Mouse (Mus musculus) adrenal gland, postnatal 10 days (tissue): ENCODE data around the gene Rbfox2. TPM values are rescaled to one million over a fixed set of nuclear protein-coding genes. Genes with fewer than 3 reads are reported as not detected.

Source experiments
- DNase-seq: peaks from one replicate; pipeline ENCODE4 v3.0.0; 2021; ENCODE audit warnings: mixed read lengths
- total RNA-seq, 2 experiments: library from RNA; stranded (reverse); gene quantifications; 2 replicates each; pipeline ENCODE4 v1.2.3; 2021

Gene Rbfox2
- total RNA-seq, 2 experiments from 2014 or later: 64.8 to 89.9 TPM

DNA sequence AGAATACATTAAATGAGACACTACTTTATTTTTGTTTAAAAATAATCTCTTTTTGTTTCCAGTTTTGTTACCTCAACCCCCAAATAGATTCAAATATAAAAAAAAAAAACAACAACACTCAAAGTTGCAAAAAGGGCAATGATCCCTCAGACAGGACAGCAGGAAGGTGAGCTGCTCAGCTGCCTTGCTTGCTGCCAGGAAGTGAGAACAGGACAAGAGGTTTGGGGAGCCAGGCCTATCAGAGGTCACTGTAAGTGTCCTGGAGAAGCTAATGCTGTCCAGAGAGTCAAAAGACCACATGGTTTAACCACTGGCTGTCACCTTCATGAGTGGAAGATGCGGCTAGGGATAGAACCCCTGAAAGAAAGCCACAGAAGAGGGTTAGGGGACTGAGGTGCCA is 161.8 kb downstream of the Rbfox2 start:
- no peak for DNase-seq

DNA sequence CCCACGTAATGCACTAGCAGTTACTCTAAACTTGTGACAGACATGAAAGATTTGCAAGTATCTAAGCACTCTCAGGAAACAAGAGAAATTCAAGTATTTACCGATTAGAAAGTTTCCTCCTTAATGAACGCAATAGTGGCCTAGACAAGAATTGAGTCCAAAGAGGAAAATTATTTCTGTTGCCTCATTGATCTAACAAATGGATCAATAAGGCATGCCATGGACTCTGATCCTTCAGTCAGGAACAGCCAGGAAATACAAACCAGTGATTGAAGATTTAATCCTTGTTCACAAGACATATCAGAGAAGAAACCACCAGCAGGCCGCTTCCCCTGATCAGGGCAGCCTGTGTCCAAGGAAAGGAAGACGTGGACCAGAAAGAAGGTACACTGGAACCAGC is 164.0 kb downstream of the Rbfox2 start:
- no peak for DNase-seq

DNA sequence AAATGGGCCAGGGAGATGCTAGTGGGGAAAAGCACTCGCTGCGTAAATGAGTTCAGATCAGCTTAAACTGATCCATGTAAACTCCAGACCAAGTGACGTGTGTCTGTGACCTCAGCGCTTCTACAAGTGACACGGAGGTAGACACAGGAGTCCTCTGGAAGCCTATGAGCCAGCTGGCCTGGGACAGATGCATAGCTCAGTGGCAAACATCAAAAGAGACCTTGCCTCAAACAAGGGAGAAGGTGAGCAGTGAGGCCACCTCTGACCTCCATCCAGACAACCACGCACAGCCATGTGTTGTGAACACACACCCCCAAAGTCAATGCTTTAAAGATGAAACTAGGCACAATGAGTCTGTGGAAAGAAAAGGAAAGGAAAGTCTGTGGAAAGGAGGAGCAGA is 164.5 kb downstream of the Rbfox2 start:
- no peak for DNase-seq

DNA sequence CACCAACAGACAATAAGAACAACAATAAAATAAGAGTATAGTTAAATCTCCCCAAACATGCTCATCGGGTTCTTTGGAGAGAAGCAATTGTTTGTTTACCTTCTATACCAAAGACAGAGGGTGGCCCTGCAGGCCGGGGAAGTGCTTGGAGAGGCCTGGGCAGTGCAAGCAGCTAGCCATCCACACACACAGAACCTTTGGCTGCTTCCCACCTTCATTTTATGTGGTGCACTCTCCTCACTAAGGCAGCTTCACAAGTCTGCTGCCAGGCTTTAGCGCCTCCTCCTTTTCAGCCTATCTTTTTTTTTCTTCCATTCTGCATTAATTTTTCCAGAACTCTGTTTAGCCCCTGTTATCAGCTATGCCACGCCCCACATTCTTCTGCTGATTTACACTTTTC is 165.1 kb downstream of the Rbfox2 start:
- DNase-seq: no peak

DNA sequence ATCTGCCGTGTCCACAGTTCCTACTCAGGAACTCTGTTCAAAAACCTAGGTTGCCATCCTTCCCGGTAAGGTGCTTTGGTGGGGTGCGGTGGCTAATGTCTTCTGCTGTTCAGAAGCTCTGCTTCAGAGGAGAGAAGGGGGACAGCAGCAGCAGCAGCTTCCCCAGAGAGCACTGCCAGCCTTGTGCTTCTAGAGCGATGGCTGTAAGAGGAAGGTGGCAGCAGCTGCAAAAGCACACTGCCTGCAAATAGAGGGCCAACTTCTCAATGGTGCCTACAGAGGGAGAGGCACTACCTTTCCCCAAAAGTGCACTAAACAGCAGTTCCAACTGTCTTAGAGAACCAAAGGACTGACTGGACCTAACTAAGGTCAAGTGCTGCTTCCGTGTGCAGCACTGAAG is 168.5 kb downstream of the Rbfox2 start:
- no peak for DNase-seq

DNA sequence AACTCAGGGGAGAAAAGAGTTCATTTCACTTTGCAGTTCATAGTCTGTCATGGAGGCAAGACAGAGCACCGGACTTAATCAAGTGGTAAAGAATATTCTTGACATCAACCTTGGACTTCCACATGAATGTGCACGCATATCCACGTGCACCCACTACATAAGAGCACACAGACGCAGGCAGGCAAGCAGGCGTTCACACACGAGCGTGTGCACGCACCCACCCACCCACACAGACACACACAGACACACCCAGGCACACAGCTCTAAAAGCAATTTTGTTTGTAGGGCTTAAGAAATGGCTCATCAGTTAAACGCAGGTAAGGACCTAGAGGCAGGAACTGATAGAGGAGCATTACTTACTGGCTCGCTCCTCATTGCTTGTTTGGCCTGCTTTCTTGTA is 172.3 kb downstream of the Rbfox2 start:
- no peak for DNase-seq

DNA sequence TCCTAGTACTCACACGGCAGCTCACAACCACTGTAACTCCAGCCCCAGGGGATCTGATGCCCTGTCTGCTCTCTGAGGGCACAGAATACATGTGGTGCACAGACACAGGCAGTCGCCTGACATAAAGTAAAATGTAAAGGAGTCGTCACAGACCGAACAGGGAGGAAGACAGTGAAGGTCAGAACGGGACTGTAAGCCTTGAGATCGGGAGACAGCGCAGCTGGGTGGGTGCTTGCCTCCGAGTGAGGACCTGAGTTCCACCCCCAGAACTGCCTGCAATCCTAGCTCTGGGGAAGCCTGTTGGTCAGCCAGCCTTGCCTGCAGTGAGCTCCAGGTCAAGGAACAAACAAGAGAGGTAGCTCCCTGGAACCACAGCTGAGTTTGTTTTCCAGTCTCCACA is 177.7 kb downstream of the Rbfox2 start:
- DNase-seq: no peak

DNA sequence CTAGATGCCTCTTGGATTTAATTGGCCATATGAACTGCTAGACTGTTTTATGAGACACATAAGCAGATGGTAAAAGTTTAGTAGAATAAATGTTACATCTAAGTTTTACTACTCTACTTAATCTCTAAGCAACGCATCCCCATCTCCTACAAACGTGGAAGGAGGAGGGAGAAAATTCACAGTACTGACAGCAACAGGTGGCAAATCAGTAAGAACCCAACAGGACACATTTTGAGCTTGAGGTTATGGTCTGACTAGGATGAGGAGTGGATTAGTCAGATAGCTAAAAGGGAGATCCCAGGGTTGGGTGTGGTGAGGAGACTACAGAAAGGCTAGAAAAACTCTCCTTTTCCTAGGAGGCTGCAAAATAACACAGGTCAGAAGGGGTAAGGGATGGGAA is 179.1 kb downstream of the Rbfox2 start:
- DNase-seq: no peak

DNA sequence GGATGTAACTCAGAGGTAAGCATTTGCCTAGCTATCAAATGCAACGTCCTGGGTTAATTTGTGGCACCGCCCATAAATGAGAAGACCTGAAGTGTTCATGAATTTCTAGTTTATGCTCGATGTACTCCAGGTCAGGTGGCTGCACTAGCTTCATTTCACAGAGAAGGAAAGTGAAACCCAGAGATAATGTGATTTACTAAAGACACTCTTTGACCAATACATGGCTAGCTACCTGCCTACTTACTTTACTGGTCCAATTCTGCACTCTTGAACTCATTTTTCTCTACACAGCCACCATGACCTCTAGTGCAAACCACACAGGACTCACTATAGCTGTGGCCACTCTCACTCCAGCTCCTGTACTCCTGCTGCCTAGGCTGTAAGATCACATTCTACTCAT is 180.1 kb downstream of the Rbfox2 start:
- DNase-seq: no peak

DNA sequence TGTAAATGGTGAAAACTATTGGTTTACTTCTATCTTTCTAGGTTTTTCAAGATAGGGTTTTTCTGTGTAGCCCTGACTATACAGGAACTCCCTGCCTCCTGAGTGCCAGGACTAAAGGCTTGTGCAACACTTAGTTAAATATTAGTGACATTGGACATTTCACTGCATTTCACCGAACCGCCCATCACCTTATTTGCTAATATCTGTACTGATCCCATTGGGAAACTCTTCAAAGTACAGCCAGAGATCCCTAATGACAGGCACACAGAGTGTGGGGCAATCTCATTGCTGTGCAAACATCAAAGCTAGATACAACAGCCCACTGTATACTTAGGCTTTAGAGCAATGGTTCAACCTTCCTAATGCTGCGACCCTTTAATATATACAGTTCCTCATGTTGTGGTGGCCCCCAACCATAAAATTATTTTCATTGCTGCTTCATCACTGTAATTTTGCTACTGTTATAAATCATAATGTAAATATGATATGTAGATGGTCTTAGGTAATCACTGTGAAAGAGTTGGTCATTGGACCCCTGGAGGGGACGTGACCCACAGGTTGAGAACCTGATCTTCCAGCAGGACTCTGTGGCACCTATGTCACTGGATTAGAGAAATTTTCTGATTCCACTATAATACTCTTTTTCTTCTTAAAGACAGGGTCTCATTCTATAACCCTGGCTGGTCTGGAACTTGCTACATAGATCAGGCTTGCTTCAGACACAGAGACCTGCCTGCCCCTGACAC is 182.3 kb downstream of the Rbfox2 start:
- no peak for DNase-seq

DNA sequence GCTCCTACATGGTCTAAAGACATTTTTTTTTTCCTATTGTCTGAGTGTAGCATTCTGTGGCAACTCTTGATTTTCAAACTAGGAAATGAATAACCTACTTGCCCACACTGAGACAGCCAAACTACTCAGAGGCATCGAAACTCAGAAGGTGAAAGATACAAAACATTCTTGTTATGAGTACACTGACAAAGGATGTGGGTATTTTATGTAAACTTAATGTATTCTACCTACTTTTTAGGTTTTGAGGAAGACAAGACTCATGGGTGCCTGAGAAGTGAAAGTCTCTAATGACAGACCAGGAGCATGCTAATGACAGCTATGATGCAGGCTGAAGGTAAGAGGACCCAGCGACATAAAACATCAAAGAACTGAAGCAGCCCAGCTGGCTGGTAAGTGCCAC is 184.0 kb downstream of the Rbfox2 start:
- DNase-seq: no peak

DNA sequence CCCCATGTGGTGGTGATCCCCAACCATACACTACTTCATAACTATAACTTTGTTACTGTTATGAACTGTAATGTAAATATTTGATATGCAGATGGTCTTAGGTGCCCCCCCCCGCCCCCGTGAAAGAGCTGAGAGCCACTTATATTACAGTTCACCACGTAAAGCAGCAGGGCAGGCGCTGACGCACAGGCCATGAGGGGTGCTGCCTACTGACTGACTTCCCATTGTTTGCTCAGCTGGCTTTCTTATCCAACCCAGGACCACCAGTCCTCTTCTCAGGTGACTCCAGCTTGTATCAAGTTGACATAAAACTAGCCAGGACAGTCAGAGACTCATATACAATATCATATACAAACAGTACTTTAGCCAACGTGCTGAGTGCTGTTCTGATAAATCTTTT is 184.6 kb downstream of the Rbfox2 start:
- DNase-seq: no peak

DNA sequence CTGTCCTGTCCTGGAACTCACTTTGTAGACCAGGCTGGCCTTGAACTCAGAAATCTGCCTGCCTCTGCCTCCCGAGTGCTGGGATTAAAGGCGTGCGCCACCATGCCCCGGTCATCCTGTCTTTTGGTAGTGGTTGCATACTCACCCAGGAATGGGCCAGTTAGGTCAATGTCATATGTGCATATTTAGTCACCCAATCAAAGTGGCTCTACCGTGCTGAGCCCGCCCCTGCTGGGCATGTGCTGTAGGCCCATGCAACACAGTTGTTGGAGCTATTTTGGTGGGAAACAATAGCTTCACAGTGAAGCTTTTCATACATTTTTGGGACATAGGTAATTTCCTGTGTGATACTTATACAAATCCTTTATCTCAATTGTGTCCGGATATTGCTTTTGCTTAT is 187.1 kb downstream of the Rbfox2 start:
- no peak for DNase-seq

DNA sequence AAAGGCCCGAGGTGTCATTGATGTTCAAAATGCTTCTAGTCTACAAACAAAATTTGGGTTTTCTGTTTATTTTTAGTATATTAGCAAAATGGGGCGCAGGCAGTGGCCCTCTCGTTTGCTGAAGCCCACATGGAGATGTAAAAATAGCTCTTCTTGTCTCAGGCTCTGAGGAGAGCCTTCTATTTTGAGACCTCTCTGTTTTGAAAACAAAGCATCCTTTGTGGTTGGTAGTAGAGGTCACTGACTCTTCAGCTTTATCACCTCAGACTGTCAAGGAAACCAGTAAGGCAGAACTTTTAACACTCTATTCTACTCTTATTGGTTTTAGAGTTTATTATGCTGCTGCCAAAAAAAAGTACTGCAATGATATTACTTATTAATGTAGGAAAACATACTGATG is 189.6 kb downstream of the Rbfox2 start:
- DNase-seq: no peak

DNA sequence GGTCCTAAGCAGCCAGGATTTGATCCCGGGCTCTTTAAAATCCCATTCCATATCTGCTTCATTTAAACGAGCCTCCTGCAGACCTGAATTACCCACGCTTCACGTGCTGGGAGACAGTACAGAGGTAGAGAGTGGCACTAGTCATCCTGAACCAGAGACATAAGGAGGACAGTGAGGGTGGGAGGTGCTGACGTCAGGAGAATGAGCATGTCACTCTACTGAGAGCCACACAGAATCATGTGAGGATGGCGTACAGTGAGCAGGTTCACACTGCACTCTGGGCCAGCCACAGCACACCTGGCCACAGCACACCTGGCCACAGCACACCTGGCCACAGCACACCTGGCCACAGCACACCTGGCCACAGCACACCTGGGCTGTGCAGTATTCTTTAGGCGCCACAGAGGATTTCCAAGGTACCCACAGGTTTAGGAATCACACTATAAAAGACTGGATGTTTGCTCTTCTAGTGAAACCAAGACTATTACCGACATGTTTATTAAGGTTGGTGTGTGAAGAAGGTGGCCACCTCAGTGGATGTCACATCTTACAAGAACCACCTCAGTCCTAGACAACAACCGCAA is 190.6 kb downstream of the Rbfox2 start:
- no peak for DNase-seq

DNA sequence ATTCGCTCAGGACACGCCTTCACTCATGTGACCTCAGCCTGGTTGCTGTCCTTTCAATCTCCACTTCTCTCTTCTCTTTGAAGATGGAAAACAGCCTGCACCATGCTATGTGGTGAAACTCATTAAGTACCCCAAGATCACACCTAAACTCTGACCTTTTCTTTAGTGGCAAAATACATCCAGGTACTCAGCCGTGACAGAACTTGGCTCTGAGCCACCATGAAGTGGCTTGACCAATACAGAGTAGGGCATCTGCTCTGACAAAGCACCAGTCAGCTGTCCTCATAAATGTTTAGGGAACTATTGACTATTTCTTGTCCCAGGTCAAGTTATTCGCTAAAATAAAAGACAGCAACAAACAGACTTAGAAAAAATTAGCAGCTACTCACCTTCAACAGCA is 191.3 kb downstream of the Rbfox2 start:
- DNase-seq: no peak

DNA sequence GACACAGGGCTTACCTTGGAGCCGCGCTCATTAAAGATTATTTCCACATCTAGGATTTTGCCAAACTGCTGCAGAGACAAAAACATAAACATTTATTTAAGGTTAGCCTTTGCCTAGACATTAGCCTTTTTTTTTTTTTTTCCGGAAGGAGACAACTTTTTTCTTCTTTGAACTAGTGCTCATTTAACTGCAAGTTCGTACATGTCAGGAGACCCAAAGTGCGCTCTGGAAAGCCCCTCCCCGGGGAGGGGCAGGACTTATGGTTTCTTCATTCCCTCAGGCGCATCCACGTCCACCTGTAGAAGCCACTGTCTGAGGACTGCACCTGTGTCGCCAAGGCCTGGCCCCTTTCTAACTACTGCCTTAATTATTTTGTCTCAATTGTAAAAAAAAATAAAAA is 193.2 kb downstream of the Rbfox2 start:
- DNase-seq: no peak

DNA sequence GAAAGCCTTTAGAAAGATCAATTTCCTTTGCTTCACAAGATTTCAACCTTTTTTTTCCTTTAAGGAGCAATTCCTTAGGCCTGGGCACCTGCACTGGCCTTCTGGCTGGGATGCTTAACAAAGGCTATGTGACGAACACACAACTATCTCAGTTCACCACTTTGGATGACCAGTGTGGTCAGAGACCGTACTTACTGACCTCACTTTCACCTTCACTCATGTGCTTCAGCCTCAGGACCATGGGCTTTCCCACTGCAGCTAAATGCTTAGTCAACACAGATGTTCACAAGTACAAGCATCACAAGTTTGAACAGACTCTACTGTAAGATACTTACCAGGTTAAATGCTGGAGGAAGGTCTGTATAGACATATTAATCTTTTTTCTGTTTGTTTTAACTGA is 194.4 kb downstream of the Rbfox2 start:
- DNase-seq: no peak

DNA sequence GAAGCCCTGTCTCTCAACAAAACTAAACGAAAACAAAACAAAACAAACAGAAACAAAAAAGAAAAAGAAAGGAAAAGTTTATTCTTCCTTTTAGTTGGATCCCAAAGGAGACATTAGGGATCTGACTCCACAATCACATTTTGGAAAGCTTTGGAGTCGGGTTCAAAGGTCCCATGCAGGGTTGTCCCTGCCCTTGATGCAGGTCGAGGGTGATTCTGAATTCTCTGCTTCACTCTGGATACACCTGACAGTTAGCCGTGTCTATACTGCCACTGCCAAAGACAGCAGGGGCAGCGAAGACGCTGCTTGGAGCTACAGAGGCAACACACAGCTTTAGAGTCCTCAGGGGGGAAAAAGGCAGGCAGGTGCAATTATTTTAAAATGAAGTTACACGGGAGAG is 194.9 kb downstream of the Rbfox2 start:
- no peak for DNase-seq

DNA sequence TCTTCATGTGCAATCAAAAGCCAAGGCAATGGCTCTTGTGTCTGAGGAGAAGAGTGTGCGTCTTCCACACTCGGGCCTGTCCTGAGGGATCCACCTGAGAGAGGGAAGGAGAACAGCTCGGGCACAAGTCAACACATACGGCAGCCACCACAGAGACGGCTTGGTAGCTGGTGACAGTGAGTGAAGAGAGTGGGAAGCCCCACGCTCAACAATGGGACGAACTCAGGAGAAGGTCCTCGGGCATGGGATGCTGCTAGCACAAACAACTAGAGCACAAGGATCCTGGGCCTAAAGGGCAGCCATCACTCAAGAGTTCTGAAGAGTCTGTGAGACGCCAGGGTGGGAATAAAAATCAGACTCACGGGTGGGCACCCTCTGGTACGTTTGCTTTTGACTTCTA is 196.4 kb downstream of the Rbfox2 start:
- no peak for DNase-seq

DNA sequence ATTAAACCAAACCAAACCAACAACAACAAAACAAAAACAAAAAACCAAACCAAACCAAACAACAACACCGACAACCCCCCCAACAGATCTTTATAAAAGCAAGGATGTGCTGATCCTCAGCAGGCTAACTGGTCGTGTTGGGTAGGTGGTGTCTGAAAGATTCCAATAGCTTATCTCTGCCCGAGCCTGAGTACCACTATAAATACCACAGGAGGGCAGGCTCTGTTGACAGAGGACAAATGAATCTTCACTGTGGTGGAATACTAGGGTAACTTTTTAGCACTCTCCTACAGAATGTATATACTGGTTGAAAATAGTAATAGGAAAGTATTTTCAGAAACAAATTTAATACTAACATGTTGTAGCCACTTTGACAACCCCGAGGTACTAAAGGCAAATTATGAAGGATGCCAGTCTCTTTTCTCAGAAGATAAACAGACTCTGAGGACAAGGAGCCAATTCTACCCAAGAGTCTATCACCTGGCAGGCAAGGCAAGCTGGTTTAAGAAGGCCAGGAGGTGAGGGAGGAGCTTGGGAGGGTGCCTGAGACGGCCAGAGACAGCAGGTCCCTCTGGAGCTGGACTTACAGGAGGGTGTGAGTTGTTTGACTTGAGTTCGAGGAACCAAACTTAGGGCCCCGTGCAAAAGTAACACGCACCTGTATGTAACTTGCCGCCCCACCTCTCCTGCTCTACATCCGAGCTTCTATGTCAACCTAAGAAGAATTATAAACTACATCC is 199.5 kb downstream of the Rbfox2 start:
- no peak for DNase-seq

DNA sequence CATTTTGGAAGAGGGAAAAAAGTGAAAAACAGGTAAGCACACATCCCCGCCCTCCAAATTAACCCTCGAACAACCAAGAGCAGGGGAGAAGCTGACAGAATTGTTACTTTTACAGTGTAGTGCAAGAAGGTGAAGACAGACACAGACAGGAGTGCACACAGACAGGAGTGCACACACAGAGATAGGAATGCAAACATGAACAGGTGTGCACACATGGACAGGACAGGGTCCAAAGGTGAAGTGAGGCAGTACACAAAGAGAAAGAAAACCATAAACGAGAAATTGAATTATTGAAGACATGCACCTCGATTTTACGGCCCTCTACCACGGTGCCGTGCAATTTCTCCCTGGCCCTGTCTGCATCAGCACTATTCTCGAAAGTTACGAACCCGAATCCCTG is 201.5 kb downstream of the Rbfox2 start:
- no peak for DNase-seq

DNA sequence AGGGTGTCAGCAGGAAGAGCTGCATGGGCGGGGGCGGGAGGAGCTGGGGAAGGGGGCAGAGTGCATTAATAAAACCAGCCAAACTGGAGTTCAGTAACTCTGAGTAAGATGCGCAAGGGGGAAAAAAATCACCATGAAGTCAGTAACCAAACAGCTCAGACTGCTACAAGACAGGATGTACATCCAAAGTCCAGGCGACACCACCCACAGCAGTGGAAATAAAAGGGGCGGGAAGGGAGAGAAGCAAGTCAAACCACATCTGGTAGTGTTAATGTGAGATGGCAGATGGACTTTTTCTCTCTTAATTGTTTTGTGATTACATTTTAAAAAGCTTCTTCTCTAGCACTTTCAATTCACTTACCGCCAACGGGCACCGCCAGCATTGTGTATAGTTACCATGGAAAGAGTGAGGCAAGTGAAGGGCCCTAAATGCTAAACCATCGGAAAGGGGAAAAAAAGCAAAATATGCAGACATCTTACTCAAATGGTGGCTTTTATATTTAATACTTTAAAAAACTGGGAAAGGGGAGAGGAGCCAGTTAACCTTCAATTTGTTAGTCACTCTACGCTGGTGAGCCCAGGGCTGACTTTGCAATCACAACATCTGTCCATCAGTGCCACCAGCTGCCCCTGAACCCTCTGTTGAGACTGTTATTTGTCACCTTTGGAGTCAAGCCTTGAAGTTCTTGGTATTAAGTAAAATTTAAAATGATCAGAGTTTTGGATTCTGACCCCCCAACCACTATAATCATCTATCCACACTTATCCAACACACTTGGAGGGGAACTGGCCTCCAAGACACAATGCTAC is 202.2 kb downstream of the Rbfox2 start:
- DNase-seq: no peak
